Mouse (Mus musculus) kidney, adult 9 months (tissue): ENCODE data around the gene Kbtbd13.
"Not testable (repeated sequence)": the region's sequence is repeated elsewhere in the genome, so short reads cannot be mapped to it uniquely, and the experiment has no call there.

Experiments
- DNase-seq: peaks from one replicate; pipeline ENCODE4 v3.0.0; 2022

Kbtbd13 gene

DNA sequence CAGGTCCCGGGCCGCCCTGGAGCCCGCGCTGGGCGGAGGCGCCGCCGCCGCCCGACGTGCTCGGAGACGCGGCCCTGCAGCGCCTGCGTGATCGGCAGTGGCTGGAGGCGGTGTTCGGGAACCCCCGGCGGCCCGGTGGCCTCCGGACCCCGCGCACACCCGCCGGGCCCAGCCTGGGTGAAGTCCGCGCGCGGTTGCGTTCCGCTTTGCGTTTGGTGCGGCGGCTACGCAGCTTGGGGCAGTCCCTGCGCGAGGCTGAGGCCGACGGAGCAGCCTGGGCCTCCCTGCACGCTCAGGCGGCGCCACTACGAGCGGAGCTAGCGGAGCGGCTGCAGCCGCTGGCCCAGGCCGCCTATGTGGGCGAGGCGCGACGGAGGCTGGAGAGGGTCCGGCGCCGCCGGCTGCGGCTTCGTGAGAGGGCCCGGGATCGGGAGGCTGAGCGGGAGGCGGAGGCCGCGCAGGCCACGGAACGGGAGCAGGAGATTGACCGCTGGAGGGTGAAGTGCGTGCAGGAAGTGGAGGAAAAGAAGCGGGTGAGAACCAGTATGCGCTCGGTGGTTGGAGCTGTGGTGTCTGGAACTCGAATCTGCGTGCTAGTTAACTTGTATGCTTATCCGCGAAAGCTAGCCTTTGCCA, 44.9 kb downstream of the Kbtbd13 start:
- DNase-seq, result peak; percentile 41

DNA sequence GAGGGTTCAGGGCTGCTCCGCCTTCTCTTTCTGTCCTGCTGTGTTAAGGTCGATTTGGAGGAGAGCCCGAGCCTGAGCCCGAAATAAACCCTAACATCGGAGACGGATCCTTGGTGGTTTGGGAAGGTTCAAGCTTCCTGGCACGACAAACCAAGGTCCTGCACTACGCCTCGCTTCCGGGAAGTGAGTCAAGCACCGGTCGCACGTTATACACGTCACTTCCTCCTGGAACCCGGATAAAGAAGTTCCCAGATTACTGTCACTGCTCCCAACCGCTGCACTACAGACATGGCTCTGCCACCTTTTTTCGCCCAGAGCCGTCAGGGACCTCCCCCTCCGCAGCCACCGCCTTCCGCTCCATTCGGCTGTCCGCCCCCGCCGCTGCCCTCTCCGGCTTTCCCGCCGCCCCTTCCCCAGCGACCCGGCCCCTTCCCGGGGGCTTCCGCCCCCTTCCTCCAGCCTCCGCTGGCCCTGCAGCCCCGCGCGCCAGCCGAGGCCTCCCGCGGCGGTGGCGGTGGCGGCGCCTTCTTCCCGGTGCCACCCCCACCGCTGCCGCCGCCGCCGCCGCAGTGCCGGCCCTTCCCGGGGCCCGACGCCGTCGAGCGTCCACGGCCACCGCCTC, 45.5 kb downstream of the Kbtbd13 start, which contains the start of gene Pdcd7:
Gene Pdcd7, plus strand, starts transcription at position 251 of the 622 bp plus-strand sequence.
- peak; percentile 98 for DNase-seq

GRCm38 (mm10) chr9:65345439-65345838, 46.0 kb downstream of the Kbtbd13 start:
- DNase-seq, result not testable (repeated sequence)

- DNase-seq, result no peak
These were observed 51.0 kb downstream of the Kbtbd13 start for GRCm38 (mm10) chr9:65340414-65340813.

GRCm38 (mm10) chr9:65339146-65339545, 52.3 kb downstream of the Kbtbd13 start:
- no peak for DNase-seq
